Mouse (Mus musculus): ENCODE results near the gene Rpgr. TPM values are rescaled to one million over a fixed set of nuclear protein-coding genes. Genes with fewer than 3 reads are reported as not detected.

Gene Rpgr
- polyA plus RNA-seq, 1 experiment from 2014 or later, result 34.6 TPM

DNA sequence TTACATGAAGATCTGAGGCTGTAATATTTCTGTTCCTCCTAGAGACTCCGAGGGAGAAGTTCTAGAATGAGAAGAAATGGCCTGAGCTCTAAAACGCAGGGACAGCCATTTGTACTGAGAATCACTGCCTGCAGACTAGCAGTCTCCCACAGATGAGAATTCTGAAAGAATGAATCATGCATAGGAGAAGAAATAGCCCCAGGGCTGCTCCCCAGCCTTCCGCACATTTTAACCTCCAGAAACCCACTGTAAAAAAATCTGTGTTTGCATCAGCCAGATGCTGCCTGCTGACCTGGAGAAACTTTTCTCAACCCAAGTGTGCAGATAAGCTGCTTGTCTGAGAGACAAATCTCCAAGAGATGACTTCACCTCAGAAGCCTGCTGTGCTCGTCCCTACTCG is 111.2 kb downstream of the Rpgr start:
- Histone ChIP-seq H3K36me3 (ENCODE audit: control insufficient read depth, insufficient read depth, low read length) (no peaks in the 10 kb centered on the region), H3K27me3 (ENCODE audit: control insufficient read depth, insufficient read depth, low read depth, low read length) (no peaks in the 10 kb centered on the region), H3K9me3 (replicated peaks; ENCODE audit: control insufficient read depth, low read length, poor library complexity, severe bottlenecking) (no peaks in the 10 kb centered on the region), H3K4me2 (ENCODE audit: low read length) (no peak overlapping the region), H3K4me1 (ENCODE audit: control insufficient read depth, insufficient read depth, low read length) (no peaks in the 10 kb centered on the region), H3K27ac (ENCODE audit: low read length) (no peak overlapping the region), H3K9ac (ENCODE audit: low read depth, low read length) (no peak overlapping the region), H3K4me3 (ENCODE audit: low read depth, low read length) (no peak overlapping the region)
- no peak for ATAC-seq
- 74% methylated on average over 5 of the region's 5 CpGs for WGBS

DNA sequence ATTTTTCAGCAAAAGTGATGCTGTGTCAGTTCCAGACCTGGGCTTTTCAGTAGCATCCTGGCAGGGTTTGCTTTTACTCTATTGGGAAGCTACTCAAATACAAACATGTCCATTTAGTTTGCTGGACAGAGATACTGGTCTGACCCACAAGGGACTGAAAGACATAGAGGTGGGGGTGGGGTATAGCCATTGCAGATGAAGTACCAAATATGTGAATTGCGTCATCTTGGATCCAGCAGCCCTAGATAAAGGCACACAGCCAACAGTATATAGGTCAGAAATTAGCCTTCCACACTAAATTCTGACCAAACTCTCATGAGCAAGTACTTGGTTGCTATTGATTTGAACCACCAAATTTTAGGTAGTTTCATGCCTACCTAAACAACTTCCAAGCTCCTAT is 114.0 kb downstream of the Rpgr start:
- WGBS, result 87% methylated on average over 1 of the region's 1 CpGs
- no peak for ATAC-seq

DNA sequence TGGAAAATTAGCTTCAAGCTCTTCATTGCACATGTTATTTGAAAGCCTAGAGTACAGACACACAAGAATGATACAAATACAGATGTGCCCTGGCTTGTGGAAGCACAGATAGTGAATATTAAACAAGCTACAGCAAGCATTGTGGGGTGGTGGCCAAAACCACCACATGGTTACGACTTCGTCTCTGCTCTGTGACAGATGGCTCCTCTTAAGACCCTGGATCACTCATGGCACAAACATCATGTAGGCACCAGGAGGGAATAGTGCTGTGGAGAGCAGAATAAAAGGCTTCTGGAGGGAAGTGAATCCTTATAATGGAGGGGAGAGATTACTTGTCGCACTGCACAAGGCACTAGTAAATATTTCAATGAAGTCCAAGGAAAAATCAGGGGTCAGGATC is 120.9 kb downstream of the Rpgr start:
- H3K9ac ChIP-seq (ENCODE audit: low read depth, low read length), result no peak overlapping the region
- H3K27me3 ChIP-seq (ENCODE audit: control insufficient read depth, insufficient read depth, low read depth, low read length), result no peaks in the 10 kb centered on the region
- 77% methylated on average over 3 of the region's 3 CpGs for WGBS
- H3K9me3 ChIP-seq (replicated peaks; ENCODE audit: control insufficient read depth, low read length, poor library complexity, severe bottlenecking), result no peaks in the 10 kb centered on the region
- no peaks in the 10 kb centered on the region for H3K36me3 ChIP-seq (ENCODE audit: control insufficient read depth, insufficient read depth, low read length)
- no peak overlapping the region for H3K4me3 ChIP-seq (ENCODE audit: low read depth, low read length)
- no peak overlapping the region for H3K27ac ChIP-seq (ENCODE audit: low read length)
- ATAC-seq, result no peak
- H3K4me1 ChIP-seq (ENCODE audit: control insufficient read depth, insufficient read depth, low read length), result no peaks in the 10 kb centered on the region
- no peak overlapping the region for H3K4me2 ChIP-seq (ENCODE audit: low read length)

More for the DNA sequence above, 114.0 kb downstream of the Rpgr start:
- no peaks in the 10 kb centered on the region for H3K27me3 ChIP-seq (ENCODE audit: control insufficient read depth, insufficient read depth, low read depth, low read length)
- H3K9ac ChIP-seq (ENCODE audit: low read depth, low read length), result no peak overlapping the region
- no peak overlapping the region for H3K4me3 ChIP-seq (ENCODE audit: low read depth, low read length)
- H3K9me3 ChIP-seq (replicated peaks; ENCODE audit: control insufficient read depth, low read length, poor library complexity, severe bottlenecking), result no peaks in the 10 kb centered on the region
- H3K4me2 ChIP-seq (ENCODE audit: low read length), result no peak overlapping the region
- no peaks in the 10 kb centered on the region for H3K36me3 ChIP-seq (ENCODE audit: control insufficient read depth, insufficient read depth, low read length)
- no peak overlapping the region for H3K27ac ChIP-seq (ENCODE audit: low read length)
- no peaks in the 10 kb centered on the region for H3K4me1 ChIP-seq (ENCODE audit: control insufficient read depth, insufficient read depth, low read length)

DNA sequence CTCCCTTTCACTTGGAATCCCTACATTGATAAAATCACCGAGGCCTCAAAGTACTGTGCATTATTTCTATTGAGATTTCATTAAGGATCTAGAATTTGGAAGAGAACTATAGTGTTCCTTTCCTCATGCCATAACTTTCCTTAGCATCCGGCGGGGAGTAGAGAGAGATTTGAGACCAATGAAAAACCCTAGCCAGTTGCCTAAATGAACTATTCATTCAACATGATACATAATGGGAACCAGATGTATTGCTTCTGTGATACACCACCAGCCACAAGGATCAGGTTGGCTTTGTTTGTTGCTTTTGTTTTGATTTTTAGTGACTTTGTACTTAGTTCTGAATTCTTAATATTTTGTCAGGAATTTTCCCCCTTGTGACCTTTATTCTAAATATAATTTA is 136.3 kb downstream of the Rpgr start:
- Histone ChIP-seq H3K27ac (ENCODE audit: low read length) (no peak overlapping the region), H3K4me1 (ENCODE audit: control insufficient read depth, insufficient read depth, low read length) (no peaks in the 10 kb centered on the region), H3K9ac (ENCODE audit: low read depth, low read length) (no peak overlapping the region), H3K4me3 (ENCODE audit: low read depth, low read length) (no peak overlapping the region), H3K4me2 (ENCODE audit: low read length) (no peak overlapping the region), H3K36me3 (ENCODE audit: control insufficient read depth, insufficient read depth, low read length) (no peaks in the 10 kb centered on the region), H3K27me3 (ENCODE audit: control insufficient read depth, insufficient read depth, low read depth, low read length) (no peaks in the 10 kb centered on the region), H3K9me3 (replicated peaks; ENCODE audit: control insufficient read depth, low read length, poor library complexity, severe bottlenecking) (no peaks in the 10 kb centered on the region)
- no peak for ATAC-seq
- 73% methylated on average over 3 of the region's 3 CpGs for WGBS

DNA sequence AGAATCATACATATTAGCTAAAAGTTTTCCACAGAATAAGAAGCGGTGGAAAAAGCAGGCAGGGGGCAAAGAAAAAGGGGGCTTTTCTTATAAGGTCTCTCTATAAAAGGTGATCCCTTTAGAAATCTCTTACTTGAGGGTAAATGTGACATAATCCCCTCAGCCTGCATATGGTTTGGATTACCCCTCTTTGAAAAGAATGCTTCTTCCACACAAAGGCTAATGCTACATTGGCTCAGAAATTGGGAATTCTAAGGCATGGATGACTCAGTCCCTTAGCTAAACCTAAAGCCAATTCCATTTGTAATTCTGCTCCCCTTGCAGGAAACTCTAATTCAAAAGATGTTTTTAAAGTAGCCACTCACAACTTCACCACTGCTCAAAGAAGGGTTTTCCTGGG is 136.7 kb downstream of the Rpgr start:
- Histone ChIP-seq H3K4me2 (ENCODE audit: low read length) (no peak overlapping the region), H3K4me3 (ENCODE audit: low read depth, low read length) (no peak overlapping the region), H3K9ac (ENCODE audit: low read depth, low read length) (no peak overlapping the region), H3K27me3 (ENCODE audit: control insufficient read depth, insufficient read depth, low read depth, low read length) (no peaks in the 10 kb centered on the region), H3K9me3 (replicated peaks; ENCODE audit: control insufficient read depth, low read length, poor library complexity, severe bottlenecking) (no peaks in the 10 kb centered on the region), H3K27ac (ENCODE audit: low read length) (no peak overlapping the region), H3K36me3 (ENCODE audit: control insufficient read depth, insufficient read depth, low read length) (no peaks in the 10 kb centered on the region), H3K4me1 (ENCODE audit: control insufficient read depth, insufficient read depth, low read length) (no peaks in the 10 kb centered on the region)
- WGBS, result 35% methylated on average over 1 of the region's 1 CpGs
- ATAC-seq, result no peak

DNA sequence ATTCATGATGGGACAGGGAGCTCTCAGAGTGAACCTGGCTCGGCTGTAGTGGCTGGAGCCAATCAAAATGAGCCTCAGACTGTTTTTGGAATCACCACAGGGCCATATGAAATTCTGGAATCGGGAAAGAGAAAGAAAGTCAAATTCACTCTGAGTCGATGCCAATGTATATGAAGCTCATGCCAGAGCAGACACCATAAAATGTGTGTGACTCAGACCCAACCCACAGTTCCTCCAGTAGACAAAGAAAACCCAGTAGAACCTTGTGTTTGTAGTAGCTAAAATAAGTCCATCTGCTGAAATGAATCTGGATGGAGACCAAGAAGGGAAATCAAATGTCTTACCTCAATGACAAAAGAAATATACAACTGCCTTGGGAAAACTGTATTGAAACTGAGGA is 142.8 kb downstream of the Rpgr start:
- no peak overlapping the region for H3K4me2 ChIP-seq (ENCODE audit: low read length)
- no peak overlapping the region for H3K4me3 ChIP-seq (ENCODE audit: low read depth, low read length)
- H3K27ac ChIP-seq (ENCODE audit: low read length), result no peak overlapping the region
- no peaks in the 10 kb centered on the region for H3K4me1 ChIP-seq (ENCODE audit: control insufficient read depth, insufficient read depth, low read length)
- no peaks in the 10 kb centered on the region for H3K27me3 ChIP-seq (ENCODE audit: control insufficient read depth, insufficient read depth, low read depth, low read length)
- ATAC-seq, result no peak
- H3K9me3 ChIP-seq (replicated peaks; ENCODE audit: control insufficient read depth, low read length, poor library complexity, severe bottlenecking), result no peaks in the 10 kb centered on the region
- WGBS, result 78% methylated on average over 3 of the region's 3 CpGs
- no peaks in the 10 kb centered on the region for H3K36me3 ChIP-seq (ENCODE audit: control insufficient read depth, insufficient read depth, low read length)
- no peak overlapping the region for H3K9ac ChIP-seq (ENCODE audit: low read depth, low read length)

DNA sequence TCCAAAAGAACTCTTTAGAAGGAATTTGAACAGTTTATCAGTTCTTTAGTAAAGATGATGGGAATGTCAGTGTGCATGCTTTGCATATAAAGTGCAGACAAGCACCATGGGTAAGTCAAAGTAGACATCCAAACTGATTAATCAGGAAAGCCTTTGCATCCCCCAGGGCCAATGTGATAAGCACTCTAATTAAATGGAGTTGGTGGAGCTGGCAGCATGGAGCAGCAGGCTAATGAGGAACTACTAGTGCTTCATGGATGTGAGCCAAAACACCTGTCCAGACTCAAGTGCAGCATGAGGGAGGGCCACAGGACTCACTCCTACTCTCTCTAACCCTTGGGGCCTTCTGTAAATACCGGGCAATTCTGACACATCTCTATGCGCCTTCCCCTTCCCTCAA is 145.2 kb downstream of the Rpgr start:
- ATAC-seq, result no peak
- Histone ChIP-seq H3K9me3 (replicated peaks; ENCODE audit: control insufficient read depth, low read length, poor library complexity, severe bottlenecking) (no peaks in the 10 kb centered on the region), H3K4me2 (ENCODE audit: low read length) (no peak overlapping the region), H3K4me3 (ENCODE audit: low read depth, low read length) (no peak overlapping the region), H3K36me3 (ENCODE audit: control insufficient read depth, insufficient read depth, low read length) (no peaks in the 10 kb centered on the region), H3K9ac (ENCODE audit: low read depth, low read length) (no peak overlapping the region), H3K27ac (ENCODE audit: low read length) (no peak overlapping the region), H3K27me3 (ENCODE audit: control insufficient read depth, insufficient read depth, low read depth, low read length) (no peaks in the 10 kb centered on the region), H3K4me1 (ENCODE audit: control insufficient read depth, insufficient read depth, low read length) (no peaks in the 10 kb centered on the region)
- WGBS, result 58% methylated on average over 2 of the region's 2 CpGs

DNA sequence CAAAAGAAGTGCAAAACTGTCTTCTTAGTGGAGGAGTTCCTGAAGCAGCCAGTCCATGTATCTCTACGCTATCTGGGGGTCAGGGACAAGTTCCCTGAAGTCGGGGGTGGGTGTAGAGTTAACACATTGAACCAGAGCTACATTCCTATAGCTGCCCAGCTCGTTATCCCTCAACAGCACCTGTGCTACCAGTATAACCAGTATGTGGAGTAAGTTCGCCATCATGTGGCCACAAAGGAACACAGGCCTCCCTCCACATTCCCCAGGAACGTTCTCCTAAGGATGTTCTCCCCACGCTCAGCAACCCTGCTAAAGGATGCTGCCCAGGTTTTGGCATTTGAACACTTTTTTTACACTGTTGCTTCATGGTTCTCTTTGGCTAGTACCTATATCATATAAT is 146.0 kb downstream of the Rpgr start:
- Histone ChIP-seq H3K27me3 (ENCODE audit: control insufficient read depth, insufficient read depth, low read depth, low read length) (no peaks in the 10 kb centered on the region), H3K4me1 (ENCODE audit: control insufficient read depth, insufficient read depth, low read length) (no peaks in the 10 kb centered on the region), H3K4me3 (ENCODE audit: low read depth, low read length) (no peak overlapping the region), H3K4me2 (ENCODE audit: low read length) (no peak overlapping the region), H3K36me3 (ENCODE audit: control insufficient read depth, insufficient read depth, low read length) (no peaks in the 10 kb centered on the region), H3K9ac (ENCODE audit: low read depth, low read length) (no peak overlapping the region), H3K9me3 (replicated peaks; ENCODE audit: control insufficient read depth, low read length, poor library complexity, severe bottlenecking) (no peaks in the 10 kb centered on the region), H3K27ac (ENCODE audit: low read length) (no peak overlapping the region)
- WGBS, result 18% methylated on average over 6 of the region's 6 CpGs
- ATAC-seq, result peak; percentile 88

DNA sequence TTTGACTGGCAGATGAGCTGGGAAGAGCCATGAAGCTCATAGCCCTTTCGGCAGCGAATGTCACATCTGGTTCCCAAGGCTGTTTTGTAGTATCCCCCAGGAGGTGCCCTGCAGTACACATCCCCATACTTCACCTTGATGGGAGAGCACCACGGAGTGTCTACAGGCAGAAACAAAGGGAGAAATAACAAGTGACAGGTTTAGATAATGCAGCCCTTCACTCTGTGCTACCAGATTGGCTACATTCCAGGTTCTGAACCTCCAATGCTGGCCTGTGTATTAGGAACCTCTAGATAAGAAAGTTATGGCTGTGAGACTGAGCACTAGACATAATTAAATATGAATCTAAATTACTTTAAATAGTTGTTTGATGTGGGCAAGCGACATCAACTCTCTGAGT is 147.3 kb downstream of the Rpgr start:
- Histone ChIP-seq H3K27ac (ENCODE audit: low read length) (no peak overlapping the region), H3K4me1 (ENCODE audit: control insufficient read depth, insufficient read depth, low read length) (no peaks in the 10 kb centered on the region), H3K36me3 (ENCODE audit: control insufficient read depth, insufficient read depth, low read length) (no peaks in the 10 kb centered on the region), H3K4me2 (ENCODE audit: low read length) (no peak overlapping the region), H3K4me3 (ENCODE audit: low read depth, low read length) (no peak overlapping the region), H3K27me3 (ENCODE audit: control insufficient read depth, insufficient read depth, low read depth, low read length) (no peaks in the 10 kb centered on the region), H3K9me3 (replicated peaks; ENCODE audit: control insufficient read depth, low read length, poor library complexity, severe bottlenecking) (no peaks in the 10 kb centered on the region), H3K9ac (ENCODE audit: low read depth, low read length) (no peak overlapping the region)
- WGBS, result 63% methylated on average over 4 of the region's 4 CpGs
- ATAC-seq, result no peak

DNA sequence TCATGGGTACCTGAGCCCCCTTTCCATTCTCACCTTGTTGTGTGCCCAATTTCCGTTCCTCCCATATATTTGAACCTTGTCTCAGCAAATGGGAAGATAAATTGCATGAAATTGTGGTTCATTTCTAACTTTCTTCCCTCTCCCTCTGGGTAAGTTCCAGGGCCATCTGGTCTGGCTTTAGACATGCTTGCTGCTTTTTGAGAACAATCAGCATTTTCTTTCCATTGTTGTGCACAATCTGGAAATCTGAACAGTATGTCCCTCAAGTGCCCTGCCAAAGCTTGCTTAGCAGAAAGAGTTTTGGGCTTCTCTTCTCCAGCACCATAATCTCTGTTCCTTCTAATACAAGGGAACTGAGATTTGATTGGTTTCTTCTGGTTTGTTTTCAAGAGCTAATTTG is 152.9 kb downstream of the Rpgr start:
- ATAC-seq, result no peak
- H3K4me1 ChIP-seq (ENCODE audit: control insufficient read depth, insufficient read depth, low read length), result no peaks in the 10 kb centered on the region
- no peak overlapping the region for H3K27ac ChIP-seq (ENCODE audit: low read length)
- no peak overlapping the region for H3K4me2 ChIP-seq (ENCODE audit: low read length)
- 84% methylated on average over 1 of the region's 1 CpGs for WGBS
- H3K36me3 ChIP-seq (ENCODE audit: control insufficient read depth, insufficient read depth, low read length), result no peaks in the 10 kb centered on the region
- no peak overlapping the region for H3K9ac ChIP-seq (ENCODE audit: low read depth, low read length)
- no peaks in the 10 kb centered on the region for H3K27me3 ChIP-seq (ENCODE audit: control insufficient read depth, insufficient read depth, low read depth, low read length)
- no peaks in the 10 kb centered on the region for H3K9me3 ChIP-seq (replicated peaks; ENCODE audit: control insufficient read depth, low read length, poor library complexity, severe bottlenecking)
- no peak overlapping the region for H3K4me3 ChIP-seq (ENCODE audit: low read depth, low read length)
